In genomic region chr3:55790609-55791008, GRCm38 (mm10) we compare ENCODE assay signal across 12 mouse cellular contexts. TPM values are rescaled to one million over a fixed set of nuclear protein-coding genes. Genes with fewer than 3 reads are reported as not detected.
"Had no signal": no experiment of that assay in that cellular context is flagged by ENCODE, and none has a peak within 500 bp of the region (broad histone marks: within the 10 kb centered on the region; RNA-seq: fewer than 3 reads in every experiment).

No protein-coding gene starts in this region.

- H3K9me3 ChIP-seq: limb, embryonic 13.5 days; midbrain, embryonic 12.5 days had no signal

- H3K4me2 ChIP-seq: limb, embryonic 13.5 days; midbrain, embryonic 12.5 days had no signal

- H3K36me3 ChIP-seq: limb, embryonic 13.5 days; midbrain, embryonic 12.5 days had no signal

- DNase-seq: kidney, adult 11 months; kidney, adult 9 months; kidney, postnatal 36 days; lung, adult 18-20 months; right cerebral cortex, postnatal 25 days; thymus, postnatal 36 days had no signal

- H3K27ac ChIP-seq: kidney, postnatal 0 days; layer of hippocampus, adult 2 months; limb, embryonic 13.5 days; liver, embryonic 14.5 days had no signal

- H3K9ac ChIP-seq: limb, embryonic 13.5 days; liver, embryonic 14.5 days; midbrain, embryonic 12.5 days had no signal

- H3K4me3 ChIP-seq: layer of hippocampus, adult 2 months; limb, embryonic 13.5 days; midbrain, embryonic 12.5 days had no signal

RNA-seq across cellular contexts. Expression of gene Mab21l1, which starts 8.3 kb away (rescaled TPM):
- total RNA-seq: liver, adult 2 months had no signal
- polyA plus RNA-seq: liver, adult 2 months had no signal
